ENCODE assay signal across 9 mouse cellular contexts in the genomic region with DNA sequence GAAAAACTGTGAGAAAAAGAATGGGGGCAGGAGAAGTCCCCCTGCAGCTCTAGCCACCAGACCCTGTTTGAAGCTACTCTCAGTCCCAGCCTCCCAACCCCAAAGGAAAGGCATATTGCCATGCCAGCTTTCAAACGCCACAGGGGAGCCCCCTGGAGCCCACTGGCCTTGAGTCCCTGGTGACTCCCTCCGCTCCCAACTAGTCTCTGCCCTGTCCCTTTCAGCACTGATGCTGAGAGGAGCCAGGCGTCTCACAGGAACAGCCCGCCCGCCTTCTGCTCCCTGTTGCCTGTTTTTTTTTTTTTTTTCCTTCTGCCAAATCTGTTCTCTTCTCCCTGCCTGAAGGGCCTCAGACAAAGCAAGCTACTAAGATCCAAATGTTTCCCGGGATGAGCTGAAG. TPM values are rescaled to one million over a fixed set of nuclear protein-coding genes. Genes with fewer than 3 reads are reported as not detected.
A peak's percentile ranks its signal among the peaks of the same experiment; 100 is the strongest.
DNase-seq lines count a peak whose midpoint lies in the region; ATAC-seq and TF ChIP-seq lines count a peak whose summit lies in the region.
"Had no signal": no experiment of that assay in that cellular context is flagged by ENCODE, and none has a peak within 500 bp of the region (broad histone marks: within the 10 kb centered on the region; RNA-seq: fewer than 3 reads in every experiment).

No protein-coding gene starts in this region.

- WGBS in embryonic facial prominence, embryonic 14.5 days = 12% methylated on average over 4 of the region's 6 CpGs

- H3K36me3 ChIP-seq in ES-E14 (ENCODE audit: control insufficient read depth, insufficient read depth, low read length, poor library complexity, severe bottlenecking) = no peaks in the 10 kb centered on the region
- H3K36me3 ChIP-seq in embryonic facial prominence, embryonic 14.5 days (ENCODE audit: control insufficient read depth, insufficient read depth, low read length) = peaks cover 32% of the 10 kb centered on the region
- H3K36me3 ChIP-seq: liver, embryonic 13.5 days had no signal

- no peaks in the 10 kb centered on the region for H3K9me3 ChIP-seq in ES-E14 (ENCODE audit: control insufficient read depth, insufficient read depth, low read depth, low read length)
- H3K9me3 ChIP-seq in embryonic facial prominence, embryonic 14.5 days (ENCODE audit: control insufficient read depth, low read length) = no peaks in the 10 kb centered on the region
- H3K9me3 ChIP-seq: liver, embryonic 13.5 days had no signal

- no peak overlapping the region for H3K4me2 ChIP-seq in embryonic facial prominence, embryonic 14.5 days (ENCODE audit: low read depth, low read length)
- H3K4me2 ChIP-seq: liver, embryonic 13.5 days had no signal

- H3K9ac ChIP-seq in ES-E14 (ENCODE audit: insufficient read depth, low read depth, low read length, poor library complexity, severe bottlenecking) = no peak overlapping the region
- H3K9ac ChIP-seq in embryonic facial prominence, embryonic 14.5 days (ENCODE audit: low read depth, low read length) = no peak overlapping the region
- H3K9ac ChIP-seq: liver, embryonic 13.5 days had no signal

- H3K4me3 ChIP-seq in ES-E14 (ENCODE audit: insufficient read depth in 1 of 2, low read depth in 1 of 2, low read length in 2 of 2, poor library complexity in 1 of 2, severe bottlenecking in 1 of 2) = no peak overlapping the region
- H3K4me3 ChIP-seq in embryonic facial prominence, embryonic 14.5 days (ENCODE audit: low read depth, low read length) = no peak overlapping the region
- H3K4me3 ChIP-seq: liver, embryonic 13.5 days had no signal

- in situ Hi-C loops in ES-E14 (cut with MboI; ENCODE audit: low sequenced_read_pairs in 2 of 2, unreplicated experiment in 2 of 2) = no loop called here

- H3K27ac ChIP-seq in ES-E14 (ENCODE audit: insufficient read depth, low read depth, low read length, poor library complexity, severe bottlenecking) = no peak overlapping the region
- H3K27ac ChIP-seq in embryonic facial prominence, embryonic 14.5 days (replicated peaks; ENCODE audit: low read depth, low read length) = peak overlapping the region; percentile 77
- H3K27ac ChIP-seq: liver, embryonic 13.5 days had no signal

- DNase-seq in embryo, embryonic 10 days (ENCODE audit: low spot score) = peak; percentile 41
- no peak for DNase-seq in embryo, embryonic 9.5 days (ENCODE audit: extremely low spot score)
- no peak for DNase-seq in ES-E14 (ENCODE audit: low read depth, low spot score)
- peak; percentile 64 for DNase-seq in embryonic facial prominence, embryonic 14.5 days (ENCODE audit: low spot score)
- DNase-seq in layer of hippocampus, postnatal 25 days (ENCODE audit: extremely low spot score in 1 of 2, low spot score in 1 of 2) = peak; percentile 38 to 46
- DNase-seq in urinary bladder, postnatal 25 days (ENCODE audit: low spot score) = no peak
- no peak for DNase-seq in lung, postnatal 36 days
- no peak for DNase-seq in frontal cortex, postnatal 10 days (ENCODE audit: low spot score in 2 of 2)
- DNase-seq: liver, embryonic 13.5 days had no signal

- H3K4me1 ChIP-seq in ES-E14 (ENCODE audit: control insufficient read depth in 2 of 2, insufficient read depth in 2 of 2, low read length in 2 of 2, poor library complexity in 1 of 2) = peaks cover 3 to 11% of the 10 kb centered on the region in 2 experiments; a peak in 1 of 4 replicates
- H3K4me1 ChIP-seq in embryonic facial prominence, embryonic 14.5 days (ENCODE audit: control insufficient read depth, insufficient read depth, low read length) = peaks cover 55% of the 10 kb centered on the region

- 0 out of 2 replicates have a peak, but pooled peaks have one; percentile 15 for ATAC-seq in embryonic facial prominence, embryonic 14.5 days (ENCODE audit: low read depth)

- H3K27me3 ChIP-seq in embryonic facial prominence, embryonic 14.5 days (replicated peaks; ENCODE audit: control insufficient read depth, insufficient read depth, low read length) = no peaks in the 10 kb centered on the region

TF ChIP-seq in ES-E14, 5 proteins besides CTCF, POLR2A, EP300 and RAD21:
- TF ChIP-seq ZC3H11A (IDR thresholded peaks at IDR 0.05; ENCODE audit: borderline replicate concordance, low read depth, low read length) (no peak), HCFC1 (IDR thresholded peaks at IDR 0.05; ENCODE audit: borderline replicate concordance, insufficient read depth, low read length) (no peak), CHD2 (IDR thresholded peaks at IDR 0.05; ENCODE audit: low read depth, low read length) (no peak), ZNF384 (IDR thresholded peaks at IDR 0.05; ENCODE audit: low read depth, low read length) (0 out of 2 replicates have a peak, but pooled peaks have one; percentile 45)

RNA-seq across cellular contexts. Expression of gene Pdlim4, which starts 10.2 kb away (rescaled TPM):
- 3.2 and 4.3 TPM in 2 replicates for total RNA-seq in ES-E14 (2012; rRNA removed)
- 115 and 132 TPM in 2 replicates for polyA plus RNA-seq in embryonic facial prominence, embryonic 14.5 days (2014; fragmentation: Nextera tagmentation; extraction: Ambion mirVana)
- total RNA-seq in layer of hippocampus, postnatal 25 days (2021) = 10 to 100 TPM; 15.7 TPM

RNA-seq across cellular contexts. Expression of gene Slc22a4, which starts 30.8 kb away (rescaled TPM):
- 0.27 TPM in 1 of 2 replicates, not detected in the other for total RNA-seq in ES-E14 (2012; rRNA removed)
- 1.7 and 2.3 TPM in 2 replicates for polyA plus RNA-seq in embryonic facial prominence, embryonic 14.5 days (2014; fragmentation: Nextera tagmentation; extraction: Ambion mirVana)
- total RNA-seq in layer of hippocampus, postnatal 25 days (2021) = 1 to 10 TPM; 4.8 to 7.2 TPM

RNA-seq across cellular contexts. Expression of gene P4ha2, which starts 41.3 kb away (rescaled TPM):
- 53.2 and 68.9 TPM in 2 replicates for total RNA-seq in ES-E14 (2012; rRNA removed)
- 107 and 120 TPM in 2 replicates for polyA plus RNA-seq in embryonic facial prominence, embryonic 14.5 days (2014; fragmentation: Nextera tagmentation; extraction: Ambion mirVana)
- 10 to 100 TPM; 15.2 to 22.4 TPM for total RNA-seq in layer of hippocampus, postnatal 25 days (2021)

Comparison
In these comparisons a context has a peak if more than half of its experiments do, and no peak if none do; other contexts are left out.
1. DNase-seq: peak in embryo, embryonic 10 days (single experiment), embryonic facial prominence, embryonic 14.5 days (single experiment) and layer of hippocampus, postnatal 25 days (2 of 2); none in embryo, embryonic 9.5 days (single experiment), ES-E14 (single experiment), urinary bladder, postnatal 25 days (single experiment), lung, postnatal 36 days (single experiment) and frontal cortex, postnatal 10 days (0 of 2).